Mouse (Mus musculus) forebrain, embryonic 16.5 days (tissue): ENCODE results near the gene Gm38100. TPM values are rescaled to one million over a fixed set of nuclear protein-coding genes. Genes with fewer than 3 reads are reported as not detected.
A peak's percentile ranks its signal among the peaks of the same experiment; 100 is the strongest.

Source experiments
- ATAC-seq: fragments of 200-750 bp; cut with Nextera tagmentation; 2 replicates; pipeline ENCODE4 v1.8.0; 2017; ENCODE audit warnings: mild to moderate bottlenecking, moderate library complexity
- H3K27ac ChIP-seq: fragments of 300-500 bp; sonication (generic); 2 replicates; pipeline ENCODE4 v1.5.1; 2014; ENCODE audit warnings: low read length, control low read depth
- H3K27me3 ChIP-seq: fragments of 300-500 bp; sonication (generic); replicated peaks from 2 replicates; pipeline ENCODE4 v1.6.1; 2014; ENCODE audit warnings: low read length; ENCODE audit not compliant: control insufficient read depth, insufficient read depth
- H3K36me3 ChIP-seq: fragments of 300-500 bp; sonication (generic); 2 replicates; pipeline ENCODE4 v1.6.1; 2014; ENCODE audit not compliant: control insufficient read depth, insufficient read depth
- H3K4me1 ChIP-seq: fragments of 300-500 bp; sonication (generic); replicated peaks from 2 replicates; pipeline ENCODE4 v1.6.1; 2014; ENCODE audit warnings: low read length; ENCODE audit not compliant: control insufficient read depth, insufficient read depth
- H3K4me2 ChIP-seq: fragments of 300-500 bp; sonication (generic); 2 replicates; pipeline ENCODE4 v1.6.1; 2014; ENCODE audit warnings: mild to moderate bottlenecking, low read length, control low read depth
- H3K4me3 ChIP-seq: fragments of 300-500 bp; sonication (generic); replicated peaks from 2 replicates; pipeline ENCODE4 v1.5.1; 2014; ENCODE audit warnings: mild to moderate bottlenecking, low read length, control low read depth
- H3K9ac ChIP-seq: fragments of 300-500 bp; sonication (generic); replicated peaks from 2 replicates; pipeline ENCODE4 v1.6.1; 2014; ENCODE audit warnings: low read depth, low read length, control low read depth
- H3K9me3 ChIP-seq: fragments of 300-500 bp; sonication (generic); 2 replicates; pipeline ENCODE4 v1.6.1; 2016; ENCODE audit warnings: low read length; ENCODE audit not compliant: control insufficient read depth
- WGBS: fragments of 180-500 bp; shearing (Covaris S2); extraction: QIAGEN DNeasy Blood & Tissue Kit; methylation state at CpG from one replicate; pipeline ENCODE4 v1.1.7; 2014; 5-methylcytosine and 5-hydroxymethylcytosine counted together
- polyA plus RNA-seq: library from polyadenylated mRNA; unstranded; fragments of >200 nt; fragmentation: Nextera tagmentation; extraction: Ambion mirVana; gene quantifications from 2 replicates; pipeline ENCODE4 v1.2.1, GENCODE M21; 2015

Gm38100 gene
- polyA plus RNA-seq, 1 experiment from 2014 or later, result 0.27 TPM

- no peak overlapping the region for H3K27ac ChIP-seq
- H3K4me3 ChIP-seq, result no peak overlapping the region
- no peak overlapping the region for H3K9ac ChIP-seq
- no peak for ATAC-seq
- H3K27me3 ChIP-seq, result no peaks in the 10 kb centered on the region
- H3K9me3 ChIP-seq, result no peaks in the 10 kb centered on the region
- no peaks in the 10 kb centered on the region for H3K4me1 ChIP-seq
- H3K4me2 ChIP-seq, result no peak overlapping the region
- 85% methylated on average over 5 of the region's 5 CpGs for WGBS
- no peaks in the 10 kb centered on the region for H3K36me3 ChIP-seq
Observed at GRCm38 (mm10) chr1:175913728-175914303, 6.3 kb upstream of the Gm38100 start.

- no peaks in the 10 kb centered on the region for H3K36me3 ChIP-seq
- 87% methylated on average over 8 of the region's 8 CpGs for WGBS
- H3K27me3 ChIP-seq, result no peaks in the 10 kb centered on the region
- no peak overlapping the region for H3K4me3 ChIP-seq
- H3K4me2 ChIP-seq, result no peak overlapping the region
- ATAC-seq, result no peak
- no peak overlapping the region for H3K27ac ChIP-seq
- no peaks in the 10 kb centered on the region for H3K9me3 ChIP-seq
- H3K4me1 ChIP-seq, result no peaks in the 10 kb centered on the region
- H3K9ac ChIP-seq, result no peak overlapping the region
Observed at GRCm38 (mm10) chr1:175921091-175921490, 962 bp downstream of the Gm38100 start.

- Histone ChIP-seq H3K27ac (no peak overlapping the region), H3K4me2 (no peak overlapping the region), H3K4me3 (no peak overlapping the region), H3K36me3 (no peaks in the 10 kb centered on the region), H3K27me3 (no peaks in the 10 kb centered on the region), H3K9ac (no peak overlapping the region), H3K9me3 (no peaks in the 10 kb centered on the region), H3K4me1 (no peaks in the 10 kb centered on the region)
- WGBS, result 45% methylated on average over 7 of the region's 7 CpGs
- peak; percentile 49 for ATAC-seq
Observed at GRCm38 (mm10) chr1:175923848-175924787, 4.0 kb downstream of the Gm38100 start.

GRCm38 (mm10) chr1:175931391-175931790 lies 11.3 kb downstream of the Gm38100 start:
- H3K9me3 ChIP-seq, result no peaks in the 10 kb centered on the region
- no peak overlapping the region for H3K27ac ChIP-seq
- no peak for ATAC-seq
- H3K9ac ChIP-seq, result no peak overlapping the region
- no peaks in the 10 kb centered on the region for H3K36me3 ChIP-seq
- 94% methylated on average over 5 of the region's 5 CpGs for WGBS
- no peak overlapping the region for H3K4me2 ChIP-seq
- no peaks in the 10 kb centered on the region for H3K27me3 ChIP-seq
- H3K4me3 ChIP-seq, result no peak overlapping the region
- 0 out of 2 replicates have a peak, but pooled peaks cover 2% of the 10 kb centered on the region for H3K4me1 ChIP-seq

GRCm38 (mm10) chr1:175936282-175936737 lies 16.2 kb downstream of the Gm38100 start:
- H3K4me3 ChIP-seq, result no peak overlapping the region
- peak overlapping the region; percentile 27; the same call in 1 of the 2 replicates for H3K4me2 ChIP-seq
- 0 out of 2 replicates have a peak, but pooled peaks cover 2% of the 10 kb centered on the region for H3K4me1 ChIP-seq
- no peaks in the 10 kb centered on the region for H3K27me3 ChIP-seq
- ATAC-seq, result peak; percentile 84
- peak overlapping the region; percentile 14; the same call in 1 of the 2 replicates for H3K9ac ChIP-seq
- H3K36me3 ChIP-seq, result no peaks in the 10 kb centered on the region
- 12% methylated on average over 11 of the region's 11 CpGs for WGBS
- H3K9me3 ChIP-seq, result no peaks in the 10 kb centered on the region
- H3K27ac ChIP-seq, result no peak overlapping the region

GRCm38 (mm10) chr1:175938731-175939130 lies 18.6 kb downstream of the Gm38100 start:
- no peaks in the 10 kb centered on the region for H3K27me3 ChIP-seq
- ATAC-seq, result no peak
- WGBS, result 80% methylated on average over 3 of the region's 3 CpGs
- H3K4me1 ChIP-seq, result 0 out of 2 replicates have a peak, but pooled peaks cover 2% of the 10 kb centered on the region
- no peak overlapping the region for H3K4me3 ChIP-seq
- H3K9me3 ChIP-seq, result no peaks in the 10 kb centered on the region
- H3K27ac ChIP-seq, result no peak overlapping the region
- H3K9ac ChIP-seq, result no peak overlapping the region
- no peak overlapping the region for H3K4me2 ChIP-seq
- no peaks in the 10 kb centered on the region for H3K36me3 ChIP-seq

GRCm38 (mm10) chr1:175943168-175943567 lies 23.0 kb downstream of the Gm38100 start:
- ATAC-seq, result no peak
- 89% methylated on average over 7 of the region's 7 CpGs for WGBS
- H3K4me2 ChIP-seq, result no peak overlapping the region

GRCm38 (mm10) chr1:175946718-175947315 lies 26.7 kb downstream of the Gm38100 start:
- Histone ChIP-seq H3K9ac (no peak overlapping the region), H3K36me3 (no peaks in the 10 kb centered on the region), H3K27me3 (no peaks in the 10 kb centered on the region), H3K4me2 (no peak overlapping the region), H3K4me1 (no peaks in the 10 kb centered on the region), H3K27ac (no peak overlapping the region), H3K9me3 (no peaks in the 10 kb centered on the region), H3K4me3 (no peak overlapping the region)
- 75% methylated on average over 4 of the region's 4 CpGs for WGBS
- ATAC-seq, result no peak

More at GRCm38 (mm10) chr1:175943168-175943567, 23.0 kb downstream of the Gm38100 start:
- Histone ChIP-seq H3K36me3 (no peaks in the 10 kb centered on the region), H3K4me1 (no peaks in the 10 kb centered on the region), H3K27me3 (no peaks in the 10 kb centered on the region), H3K4me3 (no peak overlapping the region), H3K9ac (no peak overlapping the region), H3K9me3 (no peaks in the 10 kb centered on the region), H3K27ac (no peak overlapping the region)

- no peak for ATAC-seq
- H3K27ac ChIP-seq, result no peak overlapping the region
- H3K9ac ChIP-seq, result no peak overlapping the region
- H3K4me3 ChIP-seq, result no peak overlapping the region
- no peaks in the 10 kb centered on the region for H3K36me3 ChIP-seq
- no peak overlapping the region for H3K4me2 ChIP-seq
- H3K9me3 ChIP-seq, result no peaks in the 10 kb centered on the region
- WGBS, result 93% methylated on average over 3 of the region's 3 CpGs
- no peaks in the 10 kb centered on the region for H3K27me3 ChIP-seq
- no peaks in the 10 kb centered on the region for H3K4me1 ChIP-seq
Observed at GRCm38 (mm10) chr1:175950421-175950820, 30.3 kb downstream of the Gm38100 start.
